Mouse (Mus musculus): ENCODE results near the gene Mrps11. TPM values are rescaled to one million over a fixed set of nuclear protein-coding genes. Genes with fewer than 3 reads are reported as not detected.

Gene Mrps11
- polyA plus RNA-seq, 2 experiments from 2014 or later, result 50.9 to 51.7 TPM

DNA sequence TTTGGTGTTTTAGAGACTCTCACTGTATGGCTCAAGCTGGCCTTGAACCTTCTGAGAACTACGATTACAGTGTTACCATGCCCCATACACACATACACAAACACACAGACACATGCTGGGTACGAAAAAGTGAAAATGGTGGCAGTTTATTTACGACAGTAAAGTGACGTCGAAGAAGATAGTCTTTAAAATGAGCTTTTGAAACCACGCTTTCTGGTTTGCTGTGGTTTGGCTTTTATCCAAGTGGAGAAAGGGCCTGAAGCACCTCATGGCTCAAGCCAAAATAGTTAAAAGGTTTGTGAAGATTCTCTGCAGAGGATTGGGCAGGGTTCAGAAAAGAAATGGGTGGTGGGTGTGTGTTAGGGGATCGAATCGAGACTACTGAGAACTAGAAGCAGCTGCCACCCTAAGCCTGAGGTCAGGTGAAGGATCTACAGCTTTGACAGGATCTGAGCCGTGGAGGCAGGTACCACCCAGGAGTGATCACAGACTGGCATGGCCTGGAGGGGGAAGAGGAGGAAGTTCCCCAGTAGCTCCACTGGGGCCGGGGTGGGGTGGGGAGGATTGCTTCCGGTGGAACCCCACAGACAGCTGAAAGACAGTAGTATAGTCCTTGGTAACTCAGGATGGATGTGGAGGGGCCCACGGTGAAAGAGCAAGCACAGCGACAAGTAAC lies 11.1 kb downstream of the Mrps11 start:
- peak; percentile 68 for ATAC-seq

DNA sequence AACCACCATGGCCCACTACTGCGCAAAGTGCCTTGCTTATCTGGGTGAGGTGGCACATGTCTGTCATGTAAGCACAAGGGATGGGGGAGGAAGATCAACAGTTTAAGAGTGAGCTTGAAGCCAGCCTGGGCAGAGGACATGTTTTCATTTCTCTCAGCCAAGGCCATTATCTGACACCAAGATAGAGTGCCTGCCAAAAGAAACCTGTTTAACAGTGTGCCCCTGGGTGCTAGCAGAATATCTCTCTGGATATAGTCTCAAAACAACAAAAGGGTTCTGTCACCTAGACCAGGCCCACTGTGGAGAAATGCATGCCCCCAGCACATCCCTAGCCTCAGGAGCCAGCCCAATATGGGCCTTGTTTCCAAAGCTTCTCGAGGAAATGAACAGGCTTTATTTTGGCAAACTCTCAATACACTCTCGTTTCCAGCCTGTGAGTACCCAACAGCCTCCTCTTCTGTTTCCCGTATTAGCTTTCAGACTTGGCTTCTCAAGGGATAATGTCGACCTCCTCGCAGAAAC lies 11.7 kb downstream of the Mrps11 start:
- ATAC-seq, result no peak

- no peak for ATAC-seq
Measured at GRCm38 (mm10) chr7:78796624-78797023, 13.7 kb downstream of the Mrps11 start.

GRCm38 (mm10) chr7:78797843-78798455 lies 15.0 kb downstream of the Mrps11 start:
- ATAC-seq, result no peak

- no peak for ATAC-seq
Measured at GRCm38 (mm10) chr7:78799730-78800496, 17.0 kb downstream of the Mrps11 start.

DNA sequence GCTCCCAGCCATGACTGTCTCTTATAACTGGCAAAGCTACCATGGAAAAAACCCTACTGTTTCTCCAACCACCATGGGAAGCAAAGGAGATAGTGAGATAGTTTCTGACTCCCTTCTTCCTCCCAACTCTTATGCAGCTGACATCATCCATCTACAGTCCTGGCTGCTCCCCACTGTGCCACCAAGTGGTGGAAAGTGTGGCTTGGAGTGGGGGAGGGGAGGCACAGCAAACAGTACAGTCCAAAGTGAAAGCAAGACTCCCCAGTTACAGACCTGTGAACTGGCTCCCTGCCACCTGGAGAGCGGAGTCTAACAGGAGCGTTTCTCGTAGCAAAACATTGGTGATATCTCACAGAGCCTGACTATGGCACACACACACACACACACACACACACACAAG lies 20.9 kb downstream of the Mrps11 start:
- ATAC-seq, result peak; percentile 56

DNA sequence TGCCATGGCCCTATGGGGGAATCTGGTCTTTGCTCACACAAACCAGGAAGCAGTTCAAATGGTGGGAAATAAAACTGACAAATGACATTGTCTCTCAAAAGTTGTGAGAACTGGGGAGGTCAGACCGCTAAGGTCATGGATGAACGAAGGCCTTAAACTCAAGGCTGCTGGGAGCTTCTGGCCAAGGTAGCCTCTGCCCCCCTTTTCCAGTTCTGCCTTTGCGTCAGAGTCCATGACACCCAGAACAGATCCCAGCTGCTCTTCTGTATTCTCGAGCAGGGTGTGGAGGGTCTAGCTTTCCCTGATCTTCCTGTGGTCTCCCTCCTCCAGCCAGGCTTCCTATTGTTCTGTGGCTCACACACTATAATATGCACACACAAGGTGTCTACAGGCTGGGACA lies 24.3 kb downstream of the Mrps11 start:
- ATAC-seq, result no peak

DNA sequence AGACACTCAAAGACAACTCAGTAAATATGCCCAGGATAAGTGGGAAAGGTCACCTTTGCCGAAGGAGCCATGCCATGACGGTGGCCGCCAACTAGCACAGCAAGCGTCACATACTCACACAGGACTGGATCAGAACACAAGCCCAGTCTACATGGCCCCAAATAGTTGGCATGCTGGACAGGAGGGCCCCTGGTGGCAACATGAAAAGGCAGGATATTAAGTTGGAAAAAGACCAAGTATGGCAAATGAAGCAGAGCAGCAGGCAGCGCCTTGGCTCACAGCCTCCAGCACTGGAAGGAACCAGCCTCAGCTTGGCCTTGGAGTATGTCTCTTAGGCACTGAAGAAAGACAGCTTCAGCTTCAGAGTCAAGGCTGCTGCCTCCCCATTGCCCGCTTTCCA lies 30.9 kb downstream of the Mrps11 start:
- ATAC-seq, result no peak

DNA sequence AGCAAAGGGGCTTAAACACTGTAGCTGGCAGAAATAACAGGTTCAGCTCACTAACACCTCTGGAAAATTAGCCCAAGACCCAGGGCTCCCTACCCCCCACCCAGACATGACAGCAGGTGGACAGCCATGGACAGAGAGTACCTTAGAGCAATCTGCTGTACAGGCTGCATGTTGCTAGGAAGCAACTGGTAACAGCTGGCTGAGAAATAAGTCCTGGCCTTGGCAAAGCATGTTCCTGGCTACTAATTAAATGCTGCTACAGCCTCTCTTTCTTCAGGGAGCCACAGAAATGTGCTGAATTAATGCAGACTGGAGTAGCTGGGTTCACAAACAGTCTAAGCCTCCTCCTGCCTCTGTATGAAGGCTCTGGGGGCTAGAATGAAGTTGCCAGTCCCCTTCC lies 31.8 kb downstream of the Mrps11 start:
- no peak for ATAC-seq

DNA sequence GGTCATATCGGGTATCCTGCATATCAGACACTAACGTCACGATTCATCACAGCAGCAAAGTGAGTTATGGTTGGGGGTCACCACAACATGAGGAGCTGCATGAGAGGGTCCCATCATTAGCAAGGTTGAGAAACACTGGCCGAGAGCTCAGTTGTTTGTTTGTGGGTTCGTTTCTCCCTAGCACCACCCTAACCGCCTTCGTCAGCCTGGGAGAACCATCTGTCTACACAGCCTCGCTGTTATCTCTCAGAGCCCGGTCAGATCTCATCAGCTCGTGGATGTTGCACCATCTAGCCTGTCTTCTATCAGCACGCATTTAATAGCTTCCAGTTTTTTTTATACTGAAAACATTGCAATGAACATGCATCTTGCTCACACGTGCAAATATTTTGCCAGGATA lies 35.4 kb downstream of the Mrps11 start:
- ATAC-seq, result no peak

DNA sequence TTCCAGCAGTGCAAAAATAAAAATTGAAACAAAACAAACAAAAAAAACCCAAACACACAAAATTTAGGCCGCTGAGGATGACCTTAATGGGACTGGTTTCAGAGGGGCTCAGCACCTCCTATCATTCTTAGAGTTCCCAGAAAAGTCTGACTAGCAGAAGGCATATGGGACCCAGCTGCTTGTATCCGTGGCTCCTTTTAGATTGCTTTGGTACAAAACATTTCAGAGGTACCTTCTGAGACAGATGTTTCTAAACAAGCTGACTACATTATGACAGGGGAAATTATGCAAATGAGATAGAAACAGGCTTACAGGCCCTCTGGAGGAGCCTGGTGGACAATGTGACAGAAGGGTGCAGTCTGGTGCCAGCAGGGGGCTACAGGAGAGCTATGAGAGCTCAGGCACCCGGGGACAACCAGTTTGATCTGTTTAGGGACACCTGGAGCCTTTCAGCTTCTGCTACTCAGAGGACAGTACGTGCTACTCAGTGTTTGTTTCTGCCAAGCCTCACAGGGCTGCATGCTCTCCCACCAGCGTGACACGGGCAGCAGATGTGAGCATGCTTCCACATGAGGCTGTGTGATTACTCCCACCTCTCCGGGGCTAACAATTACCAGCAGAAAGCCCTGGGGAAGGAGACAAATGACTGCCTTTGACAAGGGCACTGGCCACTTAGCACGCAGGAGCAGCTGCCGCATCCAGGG lies 43.9 kb downstream of the Mrps11 start:
- no peak for ATAC-seq

DNA sequence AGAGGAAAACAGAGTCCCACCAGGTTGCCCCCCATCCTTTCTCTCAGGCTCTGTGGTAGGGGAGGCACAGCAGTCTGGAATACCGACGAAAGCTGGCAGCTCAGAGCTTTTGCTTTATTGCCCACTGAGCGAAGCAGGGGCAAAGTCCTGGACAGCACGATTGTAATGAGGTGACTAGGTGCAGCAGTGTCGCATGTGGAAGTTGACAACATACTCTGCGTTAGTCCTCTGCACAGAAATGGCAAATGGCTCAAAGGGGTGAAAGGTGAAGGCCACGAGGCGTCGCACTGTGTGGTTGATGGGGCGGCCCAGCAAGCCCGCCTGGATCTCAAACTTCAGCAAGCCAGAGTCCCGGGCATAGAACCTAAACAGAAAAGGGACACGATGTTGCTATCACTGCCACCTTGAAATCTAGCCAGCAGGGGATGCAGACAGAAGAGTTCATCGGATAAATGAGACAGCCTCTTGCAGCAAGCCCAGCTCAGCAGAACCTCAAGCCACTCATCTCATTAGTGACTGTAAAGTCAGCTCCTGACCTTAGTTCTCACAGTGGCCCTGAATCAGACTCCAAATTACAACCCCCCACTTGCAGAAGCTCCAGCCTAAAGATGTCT lies 44.9 kb downstream of the Mrps11 start:
- no peak for ATAC-seq

DNA sequence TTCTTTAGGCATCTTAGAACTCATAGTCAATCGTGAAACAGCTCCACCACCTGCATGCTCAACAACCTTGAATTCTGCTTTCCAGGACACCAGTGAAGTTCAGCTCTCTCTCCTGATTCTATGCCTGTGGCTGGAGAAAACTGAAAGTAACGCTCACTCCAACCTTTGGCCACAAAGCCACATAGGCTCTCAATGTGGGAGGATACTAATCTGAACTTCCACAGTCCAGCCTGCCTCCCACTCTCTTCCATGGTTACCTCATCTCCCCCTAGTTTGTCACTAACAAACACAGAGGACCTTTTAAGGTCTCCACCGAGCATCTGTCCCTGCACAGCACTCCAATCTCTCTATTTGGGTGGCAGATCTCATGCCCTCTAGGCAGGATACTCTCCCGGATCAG lies 52.7 kb downstream of the Mrps11 start:
- no peak for ATAC-seq

DNA sequence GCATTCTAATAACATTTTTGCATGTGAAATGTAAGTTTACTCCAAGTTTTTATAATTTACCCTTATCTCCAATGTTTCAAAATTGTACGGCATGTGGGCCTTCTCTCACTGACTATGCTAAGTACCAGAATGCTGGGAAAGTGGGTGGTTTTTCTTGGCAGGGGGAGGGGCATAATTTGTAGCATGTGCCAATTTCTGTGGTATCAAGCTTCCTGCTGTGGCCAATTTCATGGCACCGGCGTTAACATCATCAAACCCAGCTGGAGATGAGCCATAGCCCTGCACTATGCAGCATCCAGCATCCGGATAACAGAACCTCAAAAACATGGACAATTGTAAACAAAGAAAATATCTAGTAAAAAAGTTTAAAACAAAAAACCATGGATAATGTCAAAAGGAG lies 54.3 kb downstream of the Mrps11 start:
- no peak for ATAC-seq

DNA sequence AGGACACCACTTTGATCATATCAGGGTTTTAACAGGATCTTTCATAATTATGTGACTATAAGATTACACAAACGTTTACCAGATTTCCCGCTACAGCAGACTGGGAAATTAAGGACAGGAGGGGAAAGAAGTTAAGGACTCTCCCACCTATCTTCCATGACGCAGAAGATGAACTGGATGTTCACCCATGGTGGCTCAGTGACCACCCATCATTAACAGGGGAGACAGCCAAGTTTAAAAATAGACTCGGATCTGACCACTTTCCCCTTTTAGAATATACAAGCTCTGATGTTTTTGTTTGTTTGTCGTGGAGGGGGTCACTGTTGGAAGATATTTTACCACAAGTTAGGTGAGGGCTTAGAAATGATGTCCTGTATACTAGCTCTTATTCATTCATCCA lies 58.7 kb downstream of the Mrps11 start:
- ATAC-seq, result no peak

Other genes starting within 250 kb of the Mrps11 start
- gene Ntrk3, start 45.1 kb upstream of the Mrps11 start, polyA plus RNA-seq (2017; shearing (Covaris generic)), result 10 to 100 TPM in 1 of 2 experiments, 1 to 10 TPM in 1; 7.9 to 13.4 TPM
- gene Mrpl46, start 412 bp downstream of the Mrps11 start, polyA plus RNA-seq (2017; shearing (Covaris generic)), result 10 to 100 TPM; 73.4 to 76.6 TPM
- 10 to 100 TPM; 18.5 to 24.1 TPM for gene Det1, start 64.1 kb downstream of the Mrps11 start, polyA plus RNA-seq (2017; shearing (Covaris generic))
- 10 to 100 TPM; 21.7 to 28.3 TPM for gene Aen, start 112.7 kb downstream of the Mrps11 start, polyA plus RNA-seq (2017; shearing (Covaris generic))
- 100 to 1,000 TPM; 108 to 134 TPM for gene Isg20, start 130.3 kb downstream of the Mrps11 start, polyA plus RNA-seq (2017; shearing (Covaris generic))

All from CD4-positive, CD25-positive, alpha-beta regulatory T cell, adult 4 months (primary cell).